Comparison of ENCODE assay signal across 17 mouse cellular contexts in the genomic region with DNA sequence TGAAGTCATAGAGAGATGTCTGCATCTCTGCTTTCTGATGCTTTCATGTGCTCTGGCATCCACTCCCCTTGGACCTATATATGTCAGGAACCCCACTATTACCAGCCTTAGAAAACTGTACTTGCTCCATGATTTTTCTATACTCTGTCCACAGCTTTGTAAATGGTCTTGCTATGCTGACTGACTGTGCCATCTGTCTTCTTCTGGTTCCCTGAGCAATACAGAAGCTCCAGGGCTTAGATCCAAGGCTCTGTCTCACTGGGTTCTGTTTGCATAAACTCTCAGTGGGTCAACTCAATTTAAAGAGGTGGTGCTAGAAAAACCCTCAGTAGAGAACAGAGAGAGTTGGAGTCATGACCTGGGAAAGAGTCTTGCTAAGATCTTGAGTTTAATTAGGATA.
"Had no signal": no experiment of that assay in that cellular context is flagged by ENCODE, and none has a peak within 500 bp of the region (broad histone marks: within the 10 kb centered on the region; RNA-seq: fewer than 3 reads in every experiment).

No protein-coding gene starts in this region.

- DNase-seq: kidney, adult 9 months; kidney, postnatal 36 days; layer of hippocampus, adult 9-11 months; layer of hippocampus, postnatal 36 days; liver, embryonic 13.5 days; liver, postnatal 0 days; lung, postnatal 14 days; right cerebral cortex, adult 18-20 months; thymus, adult 2 months; thymus, postnatal 36 days had no signal

- H3K4me2 ChIP-seq: limb, embryonic 15.5 days; liver, embryonic 13.5 days; lung, embryonic 15.5 days; midbrain, embryonic 12.5 days had no signal

- H3K36me3 ChIP-seq: limb, embryonic 15.5 days; liver, embryonic 13.5 days; lung, embryonic 15.5 days; midbrain, embryonic 12.5 days had no signal

- H3K9ac ChIP-seq: limb, embryonic 15.5 days; liver, embryonic 13.5 days; liver, postnatal 0 days; lung, embryonic 15.5 days; midbrain, embryonic 12.5 days had no signal

- ATAC-seq: liver, postnatal 0 days; midbrain, embryonic 16.5 days had no signal

- H3K4me1 ChIP-seq: limb, embryonic 15.5 days; liver, embryonic 13.5 days; lung, embryonic 15.5 days; megakaryocyte, embryonic 14.5 days; midbrain, embryonic 12.5 days had no signal

- H3K27ac ChIP-seq: kidney, postnatal 0 days; limb, embryonic 15.5 days; liver, embryonic 13.5 days; lung, embryonic 15.5 days; macrophage; midbrain, embryonic 12.5 days had no signal

- H3K4me3 ChIP-seq: limb, embryonic 15.5 days; liver, embryonic 13.5 days; lung, embryonic 15.5 days; megakaryocyte, embryonic 14.5 days; midbrain, embryonic 12.5 days had no signal

- H3K9me3 ChIP-seq: limb, embryonic 15.5 days; liver, embryonic 13.5 days; lung, embryonic 15.5 days; midbrain, embryonic 12.5 days had no signal

- H3K27me3 ChIP-seq: limb, embryonic 15.5 days; liver, embryonic 13.5 days; lung, embryonic 15.5 days; megakaryocyte, embryonic 14.5 days; midbrain, embryonic 12.5 days had no signal
